Mouse (Mus musculus) ES-E14 (cell line): ENCODE measurements at regions not wholly inside any gene's neighbourhood (a gene's known extent, or its start where the extent isn't known, plus 50 kb on each side); places are given as distances from the start of the nearest gene placed in this dataset.

ENCODE experiments used
- CHD2 ChIP-seq: IDR thresholded peaks from 2 replicates; pipeline ENCODE4 v1.6.1; 2014; ENCODE audit warnings: mild to moderate bottlenecking, low read depth, low read length, inconsistent platforms
- MAFK ChIP-seq: IDR thresholded peaks from 2 replicates; pipeline ENCODE4 v1.6.1; 2014; ENCODE audit warnings: mild to moderate bottlenecking, low read depth, low read length, inconsistent platforms; ENCODE audit not compliant: insufficient read depth
- ZC3H11A ChIP-seq: IDR thresholded peaks from 2 replicates; pipeline ENCODE4 v1.6.1; 2012; ENCODE audit warnings: low read depth, mild to moderate bottlenecking, inconsistent platforms, low read length, borderline replicate concordance
- ZNF384 ChIP-seq: IDR thresholded peaks from 2 replicates; pipeline ENCODE4 v1.6.1; 2012; ENCODE audit warnings: low read depth, low read length, inconsistent platforms

GRCm38 (mm10) chr13:43895990-43896389 lies 111.4 kb downstream of the Cd83 start:
- TF ChIP-seq MAFK (no peak), ZC3H11A (no peak), CHD2 (no peak), ZNF384 (no peak)
